Mouse (Mus musculus) NIH3T3 (cell line): ENCODE measurements around the gene Kcnq1.
A peak's percentile ranks its signal among the peaks of the same experiment; 100 is the strongest.

Experiments
- DNase-seq: peaks from one replicate; pipeline ENCODE4 v3.0.0-alpha.2; 2012; ENCODE audit warnings: low read depth

Kcnq1 gene

GRCm38 (mm10) chr7:143106062-143106461, at the start of gene Kcnq1:
Kcnq1 (plus strand) TSS chr7:143106362.
- DNase-seq: no peak

- no peak for DNase-seq
These were observed 49.1 kb upstream of the Kcnq1 start for GRCm38 (mm10) chr7:143057023-143057422.

- DNase-seq: no peak
These were observed 48.4 kb upstream of the Kcnq1 start for GRCm38 (mm10) chr7:143057667-143058220.

DNA sequence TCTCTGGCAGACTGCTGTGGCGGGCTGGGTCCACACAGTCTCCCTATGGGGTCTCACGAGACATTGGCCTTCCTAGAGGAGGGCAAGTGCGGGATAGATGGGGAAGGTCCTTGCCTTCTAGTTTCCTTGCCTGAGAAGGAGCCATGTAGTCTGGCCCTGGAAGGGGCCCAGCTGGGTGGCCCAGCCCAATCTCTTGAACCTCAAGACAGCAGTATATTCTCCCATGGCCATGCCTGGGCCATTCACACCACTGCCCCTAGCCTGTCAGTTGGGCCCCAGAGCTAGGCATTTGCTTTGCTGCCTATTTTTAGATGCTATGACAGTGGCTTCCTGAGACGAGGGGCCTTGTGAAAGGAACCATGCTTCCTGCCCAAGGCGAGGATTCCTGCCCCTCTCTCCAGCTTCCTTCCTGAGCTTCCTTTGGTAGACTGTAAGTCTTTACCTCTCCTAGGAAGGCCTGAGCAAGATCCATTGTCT, 47.9 kb upstream of the Kcnq1 start:
- no peak for DNase-seq

GRCm38 (mm10) chr7:143059202-143059870, 46.8 kb upstream of the Kcnq1 start:
- DNase-seq: peak; percentile 70

- DNase-seq: peak; percentile 27
These were observed 43.5 kb upstream of the Kcnq1 start for GRCm38 (mm10) chr7:143062704-143063103.

GRCm38 (mm10) chr7:143064226-143064625, 41.9 kb upstream of the Kcnq1 start:
- DNase-seq: no peak

DNA sequence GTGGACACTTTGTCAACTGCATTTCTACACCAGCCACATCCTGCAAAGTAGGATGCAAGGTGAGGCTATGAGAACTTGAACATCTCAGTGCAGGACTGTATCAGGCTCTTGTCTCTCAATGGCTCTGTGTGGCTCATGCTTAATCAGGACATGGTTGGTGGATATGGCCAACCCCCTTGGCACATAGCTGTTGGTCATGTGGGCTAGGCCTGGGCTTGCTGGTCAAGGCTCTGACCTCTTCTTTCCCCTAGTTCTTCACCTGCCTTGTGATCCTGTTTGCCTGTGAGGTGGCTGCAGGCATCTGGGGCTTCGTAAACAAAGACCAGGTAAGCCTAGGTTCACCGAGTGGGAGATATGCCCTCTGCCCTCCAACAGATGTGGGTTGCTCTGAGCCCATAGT, 40.5 kb upstream of the Kcnq1 start:
- no peak for DNase-seq

GRCm38 (mm10) chr7:143067469-143067868, 38.7 kb upstream of the Kcnq1 start:
- DNase-seq: no peak

DNA sequence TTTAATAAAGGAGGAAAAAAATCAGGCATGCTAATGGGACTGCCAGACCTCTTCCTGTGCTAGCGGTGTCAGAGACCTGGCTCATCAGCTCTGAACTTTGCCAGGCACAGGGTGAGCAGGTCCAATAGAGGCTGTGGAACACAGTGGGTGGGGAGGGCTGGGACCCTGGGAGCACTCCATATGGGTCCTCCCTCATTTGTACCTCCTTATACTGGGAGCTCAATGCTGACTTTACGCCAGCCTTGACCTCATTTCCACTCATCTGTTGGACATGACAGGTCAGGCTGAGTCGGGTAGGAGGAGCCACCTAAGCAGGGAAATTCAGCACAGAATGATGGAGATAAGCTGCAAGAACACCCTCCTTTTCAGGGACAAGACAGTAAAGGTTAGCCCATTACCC, 38.3 kb upstream of the Kcnq1 start:
- DNase-seq: no peak

DNA sequence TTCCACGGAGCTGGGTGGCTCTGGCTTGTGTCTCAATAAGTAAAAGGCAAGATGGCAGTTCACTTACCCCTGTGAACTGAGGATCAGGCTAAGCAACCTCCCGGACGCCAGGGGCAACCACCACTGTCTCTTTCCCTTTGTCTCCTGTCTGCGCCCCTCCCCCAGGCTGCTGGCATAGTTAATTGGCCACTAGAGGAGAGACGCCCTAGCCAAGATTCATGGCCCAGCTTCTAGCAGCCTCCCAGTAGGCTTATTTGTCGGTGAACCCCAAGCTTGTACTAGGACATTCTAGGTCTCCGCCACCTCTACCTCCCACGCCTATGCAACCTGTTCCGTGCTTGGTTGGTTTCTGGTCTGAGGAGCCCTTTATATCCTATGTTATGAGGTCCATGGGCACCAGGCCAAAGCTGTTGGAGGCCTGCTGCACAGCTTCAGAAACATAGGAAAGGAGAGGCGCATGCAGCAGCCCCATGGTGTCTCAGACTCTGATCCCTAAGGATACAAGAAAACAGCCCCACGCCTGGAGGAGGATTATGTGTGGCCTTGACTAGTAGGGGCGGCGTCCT, 37.8 kb upstream of the Kcnq1 start:
- DNase-seq: no peak

- DNase-seq: peak; percentile 99
These were observed 37.1 kb upstream of the Kcnq1 start, which contains the start of gene Tssc4 for GRCm38 (mm10) chr7:143068882-143069591. Tssc4 (plus strand) TSS chr7:143069249.

GRCm38 (mm10) chr7:143069751-143070400, 36.3 kb upstream of the Kcnq1 start:
- DNase-seq: peak; percentile 36

DNA sequence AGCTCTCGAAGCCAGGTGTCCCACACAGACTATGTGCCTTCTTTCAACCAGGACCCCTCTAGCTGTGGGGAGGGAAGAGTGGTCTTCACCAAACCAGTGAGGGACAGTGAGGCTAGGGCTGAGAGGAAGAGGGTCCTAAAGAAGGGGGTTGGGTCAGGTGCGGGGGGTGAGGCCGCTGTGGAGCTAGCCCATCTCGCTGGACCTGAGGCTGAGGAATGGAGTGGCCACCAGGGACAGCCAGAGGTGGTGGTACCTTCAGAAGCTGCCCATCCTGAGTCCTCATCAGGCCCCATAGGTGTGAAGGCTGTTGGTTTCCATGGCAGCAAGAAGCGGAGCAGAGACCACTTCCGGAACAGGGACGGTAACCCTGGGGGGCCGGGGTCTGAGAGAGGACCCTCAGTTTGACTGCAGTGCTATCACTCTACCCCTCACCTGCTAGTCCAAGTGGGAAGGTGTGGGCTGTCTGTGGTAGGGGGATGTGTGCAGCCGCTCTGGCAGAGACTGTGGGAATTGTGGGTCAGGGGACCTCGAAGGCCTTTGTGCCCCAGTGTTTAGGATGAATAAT, 35.6 kb upstream of the Kcnq1 start:
- no peak for DNase-seq

DNA sequence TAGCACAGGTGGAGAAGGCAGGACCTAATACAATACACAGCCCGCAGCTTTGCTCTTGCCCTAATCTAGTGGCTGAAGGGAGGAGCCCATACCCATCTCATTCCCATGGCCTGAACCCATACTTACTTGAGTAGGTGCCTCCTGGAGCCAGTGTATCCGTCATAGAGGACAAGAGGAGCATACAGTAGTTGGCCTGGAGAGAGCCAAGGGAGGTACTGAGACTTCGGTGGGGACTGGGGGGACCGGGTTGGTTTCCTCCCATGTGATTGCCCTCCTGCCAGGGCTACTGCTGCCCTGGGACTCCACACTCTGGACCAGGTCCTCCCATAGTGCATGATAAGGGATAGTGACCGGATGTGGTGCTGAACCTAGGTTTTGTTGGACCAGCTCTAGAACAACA, 33.6 kb upstream of the Kcnq1 start:
- no peak for DNase-seq

DNA sequence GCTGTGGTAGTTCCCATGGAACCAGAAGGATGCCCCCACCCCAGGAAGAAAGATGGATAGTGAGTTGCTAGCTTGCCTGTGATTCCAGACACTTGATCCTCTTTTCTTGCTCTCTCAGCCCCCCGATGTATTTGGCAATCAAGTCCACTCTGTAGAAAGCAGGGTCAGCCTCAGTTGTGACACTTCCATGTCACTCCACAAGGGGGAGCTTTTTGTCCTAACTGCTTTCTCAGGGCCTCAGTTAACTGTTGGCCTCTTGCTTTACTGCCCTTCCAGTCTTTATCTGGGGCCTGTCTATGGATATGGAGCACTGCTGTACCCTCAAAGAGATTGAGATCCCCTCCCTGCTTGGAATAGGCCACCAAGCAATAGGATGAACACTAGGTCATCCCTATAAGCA, 33.1 kb upstream of the Kcnq1 start:
- DNase-seq: peak; percentile 66

GRCm38 (mm10) chr7:143075394-143075793, 30.8 kb upstream of the Kcnq1 start:
- no peak for DNase-seq

DNA sequence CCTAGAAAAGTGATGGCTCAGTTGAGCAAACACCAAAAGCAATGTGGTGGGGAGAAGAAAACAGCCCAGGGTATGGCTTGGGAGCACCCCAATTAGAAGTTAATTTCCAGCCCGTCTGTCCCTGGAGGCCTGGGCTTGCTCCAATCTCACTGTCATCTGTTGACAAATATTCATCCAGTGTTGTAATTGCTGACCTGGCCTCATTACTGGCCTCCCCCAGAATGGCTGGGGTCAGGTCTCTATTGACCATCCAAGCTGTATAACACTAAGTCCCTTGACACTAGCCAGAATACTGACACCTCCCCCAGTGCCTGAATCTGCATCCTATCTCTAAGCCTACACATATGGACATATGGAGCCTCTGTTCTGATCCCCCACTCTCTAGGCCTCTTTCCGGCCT, 28.8 kb upstream of the Kcnq1 start:
- no peak for DNase-seq

DNA sequence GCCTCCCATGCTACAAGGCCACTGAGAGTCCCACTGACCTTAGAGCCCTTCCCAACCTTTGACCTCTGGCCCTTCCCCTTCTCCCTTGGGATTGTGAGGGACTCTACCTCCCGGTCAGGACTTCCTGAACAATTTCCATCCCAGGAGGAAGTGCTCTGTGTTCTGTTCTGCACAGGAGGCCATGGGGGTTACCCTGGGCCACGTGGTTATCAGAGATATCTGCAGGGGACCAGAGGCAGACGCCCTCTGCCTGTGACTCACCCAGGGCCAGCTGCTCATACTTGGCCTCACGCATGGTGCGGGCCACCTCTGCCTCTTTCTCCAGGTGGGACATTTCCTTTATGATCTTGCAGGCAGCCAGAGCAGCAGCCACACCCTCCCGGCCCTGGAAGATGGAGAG, 24.1 kb upstream of the Kcnq1 start:
- no peak for DNase-seq

GRCm38 (mm10) chr7:143083708-143084107, 22.5 kb upstream of the Kcnq1 start:
- DNase-seq: no peak

GRCm38 (mm10) chr7:143086366-143086765, 19.8 kb upstream of the Kcnq1 start:
- peak; percentile 82 for DNase-seq

- peak; percentile 74 for DNase-seq
These were observed 19.0 kb upstream of the Kcnq1 start for GRCm38 (mm10) chr7:143087070-143087579.
